Mouse (Mus musculus): ENCODE results near the gene Gm20869. TPM values are rescaled to one million over a fixed set of nuclear protein-coding genes. Genes with fewer than 3 reads are reported as not detected.
"Not testable (repeated sequence)": the region's sequence is repeated elsewhere in the genome, so short reads cannot be mapped to it uniquely, and the experiment has no call there.

The Gm20869 gene
- not detected in 2 replicates for polyA plus RNA-seq (2015; fragmentation: Nextera tagmentation; extraction: Ambion mirVana)

DNA sequence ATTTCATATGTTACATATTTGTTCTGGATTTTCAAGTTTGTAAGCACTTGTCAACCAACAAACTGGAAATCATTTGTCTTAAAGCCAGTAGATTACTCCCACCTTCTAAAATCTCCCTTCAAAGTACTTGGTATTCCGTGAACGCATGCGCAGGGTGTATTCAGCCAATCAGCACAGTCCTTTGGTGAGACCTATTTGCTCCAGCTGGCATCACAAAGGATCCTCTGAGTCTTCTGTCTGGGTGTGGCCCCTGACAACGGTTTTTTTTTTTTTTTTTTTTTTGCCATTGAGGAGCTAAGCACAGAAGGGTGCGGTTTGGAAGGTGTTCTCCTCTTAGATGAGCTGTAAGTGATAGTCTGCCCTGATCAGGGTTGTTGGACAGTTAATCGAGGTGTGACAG, at the start of gene Gm20869:
Gene Gm20869 (plus strand): TSS at position 301 of the 400 bp plus-strand sequence.
- not testable (repeated sequence) for H3K36me3 ChIP-seq (ENCODE audit: control insufficient read depth, insufficient read depth); ATAC-seq
- WGBS: no CpG with 5 or more reads among the region's 6 CpGs

More for the DNA sequence above, at the start of gene Gm20869:
- H3K27ac ChIP-seq (ENCODE audit: low read length); H3K4me1 ChIP-seq (replicated peaks; ENCODE audit: control insufficient read depth, insufficient read depth, low read length); H3K4me3 ChIP-seq (replicated peaks; ENCODE audit: low read length); H3K27me3 ChIP-seq (replicated peaks; ENCODE audit: control insufficient read depth, insufficient read depth, low read length); H3K4me2 ChIP-seq (ENCODE audit: low read length); H3K9ac ChIP-seq (replicated peaks; ENCODE audit: low read depth, low read length); H3K9me3 ChIP-seq (ENCODE audit: control insufficient read depth, low read length): not testable (repeated sequence)

Other genes with a start within 250 kb of the Gm20869 start
- not detected in 2 replicates for gene Gm20870, start 222.6 kb downstream of the Gm20869 start, polyA plus RNA-seq (2015; fragmentation: Nextera tagmentation; extraction: Ambion mirVana)